Mouse (Mus musculus): Measurements from ENCODE around the gene Trim17.

Gene Trim17

DNA sequence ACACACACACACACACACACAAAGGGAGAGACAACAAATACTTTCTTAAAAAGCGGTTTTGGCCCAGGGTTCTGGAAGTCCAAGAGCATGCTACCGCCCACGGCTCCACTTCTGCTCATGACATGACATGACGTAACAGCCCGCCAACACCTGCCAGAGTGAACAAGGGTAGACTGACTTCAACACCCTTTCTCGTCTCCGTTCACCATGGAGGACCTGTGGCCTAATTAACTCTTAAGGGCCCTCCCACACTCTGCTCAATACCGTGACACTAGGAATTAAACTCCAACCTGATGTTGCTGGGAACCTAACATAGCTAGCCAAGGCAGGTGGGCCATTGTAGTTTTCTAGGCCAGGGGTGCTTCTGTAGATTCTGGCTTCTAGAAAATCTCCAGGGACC is 14.5 kb downstream of the Trim17 start:
- DNase-seq (ENCODE audit: low spot score), result no peak

DNA sequence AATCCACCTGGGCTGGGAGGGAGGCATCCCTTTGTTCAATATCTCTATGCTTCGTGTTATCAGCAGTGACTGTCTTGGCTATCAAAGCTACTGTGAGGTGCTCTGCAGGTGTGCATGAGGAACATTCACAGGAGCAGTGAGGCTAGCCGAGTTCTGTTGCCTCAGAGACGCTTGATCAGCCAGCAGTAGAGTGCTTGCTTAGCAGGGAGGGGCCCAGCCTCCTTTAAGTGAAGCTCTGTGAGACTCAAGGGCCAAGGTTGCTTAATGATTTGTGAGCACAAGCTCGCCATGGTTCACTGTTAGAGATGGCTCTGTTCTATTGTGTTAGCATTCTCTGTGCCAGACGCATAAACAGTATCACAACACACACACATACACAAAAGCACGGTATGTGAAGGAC is 15.2 kb downstream of the Trim17 start:
- DNase-seq (ENCODE audit: low spot score), result no peak

DNA sequence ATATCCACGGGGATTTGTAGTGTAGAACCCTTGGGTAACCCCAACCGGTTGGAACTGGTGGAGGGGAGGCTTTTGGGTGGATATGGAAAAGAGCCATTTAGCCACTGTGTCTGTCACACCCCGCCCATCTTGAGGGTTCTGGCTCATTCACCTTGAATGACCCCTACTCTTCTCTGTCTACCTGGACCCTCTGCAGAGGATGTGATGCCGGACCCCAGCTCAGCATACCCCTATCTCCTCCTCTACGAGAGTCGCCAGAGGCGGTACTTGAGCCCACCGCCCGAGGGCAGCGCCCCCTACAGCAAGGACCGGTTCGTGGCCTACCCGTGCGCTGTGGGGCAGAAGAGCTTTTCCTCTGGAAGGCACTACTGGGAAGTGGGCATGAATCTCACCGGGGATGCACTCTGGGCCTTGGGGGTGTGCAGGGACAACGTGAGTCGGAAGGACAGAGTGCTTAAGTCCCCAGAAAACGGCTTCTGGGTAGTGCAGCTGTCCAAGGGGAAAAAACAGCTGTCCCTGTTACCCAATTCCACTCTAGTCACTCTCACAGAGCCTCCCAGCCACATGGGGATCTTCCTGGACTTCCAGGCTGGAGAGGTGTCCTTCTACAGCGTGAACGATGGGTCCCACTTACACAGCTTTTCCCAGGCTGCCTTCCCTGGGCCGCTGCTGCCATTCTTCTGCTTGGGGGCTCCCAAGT is 16.5 kb downstream of the Trim17 start:
- no peak for DNase-seq (ENCODE audit: low spot score)

DNA sequence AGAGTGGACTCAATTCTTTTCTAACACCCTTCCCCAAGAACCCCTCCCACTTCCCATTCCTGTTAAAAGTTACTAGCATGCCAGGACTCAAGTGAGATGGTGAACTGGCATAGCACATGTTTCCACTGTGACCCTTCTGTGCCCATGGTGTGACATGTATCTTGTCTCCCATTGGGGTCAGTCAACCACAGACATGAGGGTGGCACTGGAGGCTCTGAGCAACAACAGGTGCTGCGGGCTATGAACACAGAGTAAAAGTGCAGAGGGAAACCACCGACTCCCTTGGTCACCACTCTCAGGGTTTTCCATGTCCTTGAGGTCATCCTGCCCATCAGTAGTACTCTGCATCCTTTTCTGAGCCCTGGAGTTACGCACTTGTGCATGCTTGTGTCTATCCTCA is 17.3 kb downstream of the Trim17 start:
- DNase-seq (ENCODE audit: low spot score), result no peak

DNA sequence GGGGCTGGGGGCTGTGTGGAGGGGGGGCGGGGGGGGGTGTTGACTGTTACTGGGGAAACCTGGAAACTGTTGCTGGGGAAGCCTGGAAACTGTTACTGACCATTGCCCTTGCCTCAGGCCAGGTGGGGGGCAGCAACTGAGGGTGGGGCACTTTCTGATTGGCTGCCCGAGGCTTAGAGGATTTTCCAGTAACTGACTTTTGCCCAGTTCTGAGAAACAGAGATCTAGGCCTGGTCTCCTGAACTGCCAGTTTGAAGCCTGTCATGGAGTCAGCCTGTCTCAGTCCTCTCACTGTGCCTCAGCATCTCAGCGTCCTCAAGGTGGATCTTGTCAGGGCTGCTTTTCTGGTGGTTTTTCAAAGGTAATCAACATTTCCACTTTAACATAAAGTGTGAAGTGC is 19.9 kb downstream of the Trim17 start:
- DNase-seq (ENCODE audit: low spot score), result no peak

DNA sequence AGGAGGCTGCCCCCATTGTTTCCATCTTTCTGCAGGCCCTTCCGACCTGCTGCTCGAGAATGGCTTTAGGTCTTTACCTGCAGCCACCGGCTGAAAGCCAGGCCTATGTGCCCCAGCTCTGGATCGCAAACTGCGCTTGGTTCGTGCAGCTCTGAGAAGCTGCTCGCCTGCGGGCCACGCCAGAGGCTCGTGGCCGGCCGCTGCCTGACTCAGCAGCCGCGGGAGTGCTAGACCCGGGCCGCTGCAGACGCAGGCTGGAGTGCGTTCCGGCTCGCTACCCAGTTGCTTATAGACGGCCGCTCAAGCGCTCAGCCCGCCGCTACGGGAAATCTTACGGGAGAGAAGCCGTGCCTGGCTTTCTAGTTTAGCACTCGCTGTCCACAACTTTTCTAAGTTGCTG is 22.7 kb downstream of the Trim17 start:
- no peak for DNase-seq (ENCODE audit: low spot score)

DNA sequence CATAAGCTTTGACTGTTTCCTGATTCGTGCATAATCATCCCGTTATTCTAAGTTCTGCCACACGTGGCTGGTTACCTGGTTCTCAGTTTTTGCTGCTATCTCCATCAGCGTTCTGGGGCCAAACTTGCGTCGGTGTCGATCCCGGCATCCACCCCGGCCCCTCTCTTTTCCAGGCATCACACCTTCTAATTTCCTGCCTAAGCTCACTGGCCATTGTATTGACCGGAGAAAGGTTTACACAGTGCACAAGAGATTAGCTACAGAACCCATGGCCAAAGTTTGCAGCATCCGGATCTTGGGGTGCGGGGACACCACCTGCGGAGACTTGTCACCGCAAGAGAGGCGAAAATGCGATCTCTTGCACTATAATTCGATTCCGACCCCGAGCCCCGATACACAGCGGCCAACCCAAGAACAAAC is 23.1 kb downstream of the Trim17 start:
- DNase-seq (ENCODE audit: low spot score), result no peak

DNA sequence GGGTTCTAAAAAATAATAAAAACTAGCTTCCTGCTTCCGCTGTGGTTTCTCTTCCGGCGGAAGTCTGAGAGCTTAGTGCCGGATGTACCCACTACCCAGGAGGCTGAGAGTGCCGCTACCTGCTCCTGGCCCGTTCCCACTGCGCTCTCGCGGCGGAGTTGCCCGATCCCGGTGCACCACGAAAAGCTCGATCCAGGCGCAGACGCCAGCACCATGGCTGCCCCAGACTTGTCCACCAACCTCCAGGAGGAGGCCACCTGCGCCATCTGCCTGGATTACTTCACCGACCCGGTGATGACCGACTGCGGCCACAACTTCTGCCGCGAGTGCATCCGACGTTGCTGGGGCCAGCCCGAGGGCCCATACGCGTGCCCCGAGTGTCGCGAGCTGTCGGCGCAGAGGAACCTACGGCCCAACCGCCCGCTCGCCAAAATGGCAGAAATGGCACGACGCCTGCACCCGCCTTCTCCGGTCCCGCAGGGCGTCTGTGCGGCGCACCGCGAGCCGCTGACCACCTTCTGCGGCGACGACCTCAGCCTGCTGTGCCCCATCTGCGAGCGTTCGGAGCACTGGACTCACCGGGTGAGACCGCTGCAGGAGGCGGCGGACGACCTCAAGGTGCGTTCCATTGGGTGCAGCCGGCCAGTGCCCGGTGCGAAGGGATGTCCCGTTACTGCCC is 23.7 kb downstream of the Trim17 start, which contains the start of gene Trim11:
Gene Trim11 (plus strand): TSS at position 67 of the 679 bp plus-strand sequence.
- DNase-seq (ENCODE audit: low spot score), result no peak

DNA sequence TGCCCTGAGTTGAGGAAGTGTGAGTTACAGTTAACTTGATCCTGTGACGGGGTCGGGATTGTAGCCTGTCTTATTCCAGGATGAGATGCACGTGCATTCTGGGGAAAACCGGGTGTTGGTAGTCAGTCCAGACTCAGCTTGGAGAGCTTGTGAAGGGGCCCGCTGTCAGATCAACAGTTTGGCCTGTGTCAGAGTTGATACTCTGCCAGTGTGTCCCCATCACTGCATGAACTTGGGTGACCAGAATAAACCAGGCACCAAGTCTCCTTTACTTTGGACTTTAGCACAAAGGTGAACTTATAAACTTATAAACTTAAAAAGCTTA is 24.2 kb downstream of the Trim17 start:
- no peak for DNase-seq (ENCODE audit: low spot score)

DNA sequence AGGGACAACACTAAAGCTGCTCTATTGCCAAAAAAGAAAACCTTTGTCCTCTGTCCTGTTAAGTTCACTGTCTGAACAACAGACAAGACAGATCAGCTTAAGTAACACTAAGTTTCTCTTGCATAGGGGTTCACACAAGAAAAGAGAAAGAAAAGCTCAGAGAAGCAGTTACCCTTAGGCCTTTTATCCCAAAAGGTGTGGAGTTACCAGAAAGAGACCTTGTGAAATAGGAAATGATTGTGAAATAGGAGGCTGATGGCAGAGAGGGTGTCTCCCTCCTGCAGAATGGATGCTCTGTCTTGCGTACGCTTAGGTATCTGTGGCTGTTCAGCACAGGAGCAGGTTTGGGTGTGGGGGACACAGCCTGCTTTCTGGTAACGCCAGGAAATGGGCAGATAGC is 24.7 kb downstream of the Trim17 start:
- no peak for DNase-seq (ENCODE audit: low spot score)

DNA sequence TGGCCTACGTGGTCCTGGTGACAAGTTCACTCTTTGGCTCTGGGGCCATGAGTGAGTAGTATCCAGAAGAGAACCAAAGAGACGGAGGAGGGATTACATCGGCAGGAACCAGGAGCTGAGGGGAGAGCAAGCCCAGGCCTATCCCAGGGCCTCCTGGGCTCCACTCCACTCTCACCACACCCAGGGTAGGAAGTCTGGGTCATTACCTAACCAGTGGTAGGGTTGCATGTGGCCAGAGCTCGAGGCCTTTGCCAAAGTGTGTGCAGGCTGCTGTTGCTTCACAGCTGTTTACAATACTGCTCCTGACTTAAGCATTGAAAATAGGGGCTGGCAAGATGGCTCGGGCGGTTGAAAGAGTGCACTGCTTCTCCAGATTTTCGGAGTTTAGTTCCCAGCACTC is 25.2 kb downstream of the Trim17 start:
- DNase-seq (ENCODE audit: low spot score), result no peak

DNA sequence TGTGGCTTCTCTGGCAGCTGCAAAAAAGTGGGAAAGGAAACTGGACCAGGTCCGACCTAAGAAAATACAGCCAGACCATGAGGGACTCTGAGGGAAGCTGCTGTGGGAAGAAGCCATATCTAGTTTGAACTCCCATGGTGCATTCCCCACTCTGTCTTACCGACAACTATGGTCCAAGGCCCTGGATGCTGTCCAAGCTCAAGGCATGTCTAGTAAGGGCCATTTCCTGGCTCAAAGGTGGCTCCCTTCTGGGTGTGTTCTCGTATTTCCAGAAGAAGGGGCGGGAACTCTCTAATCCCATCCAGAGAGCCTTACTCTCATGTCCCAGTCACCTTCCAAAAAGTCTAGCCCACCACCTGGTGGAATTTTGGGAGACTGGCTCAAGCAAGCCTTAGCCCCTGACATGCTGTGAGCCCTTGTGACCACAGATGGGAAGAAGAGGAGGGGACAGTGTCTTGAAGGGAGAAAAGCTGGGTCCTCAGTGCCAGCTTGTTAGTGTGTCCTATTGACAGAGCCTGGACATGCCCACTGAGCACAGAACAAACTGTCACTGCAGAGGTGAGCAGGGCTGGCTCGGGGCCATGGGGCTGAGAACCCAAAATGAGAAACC is 26.0 kb downstream of the Trim17 start:
- no peak for DNase-seq (ENCODE audit: low spot score)

DNA sequence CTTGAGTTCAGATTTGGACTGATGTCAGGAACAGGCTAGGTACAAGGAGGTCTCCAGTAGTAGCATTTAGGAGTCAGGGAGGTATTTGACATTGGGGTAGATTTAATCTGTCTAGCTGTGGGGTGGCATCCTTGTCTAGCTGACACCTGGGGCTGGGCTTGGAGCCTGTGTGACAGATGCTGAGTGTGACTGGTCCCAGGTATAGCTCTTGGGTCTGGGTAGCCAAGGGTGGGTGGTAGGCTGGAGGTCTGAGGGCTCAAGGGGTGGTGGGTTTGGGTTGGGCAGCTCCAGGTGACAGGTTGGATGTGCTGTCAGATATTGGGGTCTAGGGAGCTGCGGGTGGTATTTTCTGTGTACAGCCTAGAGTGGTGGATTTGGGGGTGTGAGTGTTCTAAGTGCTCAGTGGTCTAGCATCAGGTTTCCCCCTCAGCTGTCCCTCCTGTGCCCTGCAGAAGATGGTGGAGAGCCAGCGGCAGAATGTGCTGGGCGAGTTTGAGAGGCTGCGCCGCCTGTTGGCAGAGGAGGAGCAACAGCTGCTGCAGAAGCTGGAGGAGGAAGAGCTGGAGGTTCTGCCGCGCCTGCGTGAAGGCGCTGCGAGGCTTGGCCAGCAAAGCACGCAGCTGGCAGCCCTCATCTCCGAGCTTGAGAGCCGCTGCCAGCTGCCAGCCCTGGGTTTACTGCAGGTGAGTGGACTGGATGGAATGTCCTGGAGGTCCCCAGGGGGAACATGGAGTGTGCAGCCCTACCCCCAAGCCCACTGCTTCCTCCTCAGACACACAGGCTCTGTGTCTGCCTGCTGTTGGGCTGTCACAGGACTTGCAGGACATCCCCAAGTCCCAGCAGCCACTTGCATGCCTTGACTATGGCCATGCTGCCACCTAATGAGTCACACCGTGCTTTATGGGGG is 27.3 kb downstream of the Trim17 start:
- DNase-seq (ENCODE audit: low spot score), result no peak

DNA sequence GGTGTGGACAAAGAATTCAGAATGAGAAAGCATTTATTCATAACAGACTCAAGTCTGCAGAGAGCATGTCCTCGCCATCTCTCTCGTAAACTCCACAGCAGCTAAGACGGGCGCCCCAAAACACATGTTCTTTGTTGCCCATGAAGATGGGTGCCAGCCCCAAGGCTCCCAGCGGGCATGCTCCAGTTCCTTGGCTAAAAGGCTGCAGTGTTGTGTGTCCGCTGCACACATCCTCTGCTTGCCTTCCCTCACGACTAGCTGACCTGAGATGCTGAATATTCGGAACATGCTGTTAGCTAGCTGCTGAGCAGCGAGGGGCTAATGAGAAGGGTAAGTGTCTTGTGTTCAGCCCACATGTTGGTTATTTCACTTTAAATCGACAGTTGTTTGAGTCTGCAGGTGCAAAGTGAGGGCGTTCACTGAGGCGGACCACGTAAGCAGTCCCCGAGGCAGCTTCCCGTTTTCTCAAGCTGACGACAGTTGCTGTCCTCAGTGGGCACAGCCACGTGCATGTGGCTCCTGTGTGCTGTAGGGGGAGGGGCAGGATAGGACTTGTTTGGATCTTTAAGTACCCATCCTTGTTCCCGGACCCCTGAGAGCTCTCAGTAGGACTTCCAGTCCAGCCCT is 28.1 kb downstream of the Trim17 start:
- no peak for DNase-seq (ENCODE audit: low spot score)

DNA sequence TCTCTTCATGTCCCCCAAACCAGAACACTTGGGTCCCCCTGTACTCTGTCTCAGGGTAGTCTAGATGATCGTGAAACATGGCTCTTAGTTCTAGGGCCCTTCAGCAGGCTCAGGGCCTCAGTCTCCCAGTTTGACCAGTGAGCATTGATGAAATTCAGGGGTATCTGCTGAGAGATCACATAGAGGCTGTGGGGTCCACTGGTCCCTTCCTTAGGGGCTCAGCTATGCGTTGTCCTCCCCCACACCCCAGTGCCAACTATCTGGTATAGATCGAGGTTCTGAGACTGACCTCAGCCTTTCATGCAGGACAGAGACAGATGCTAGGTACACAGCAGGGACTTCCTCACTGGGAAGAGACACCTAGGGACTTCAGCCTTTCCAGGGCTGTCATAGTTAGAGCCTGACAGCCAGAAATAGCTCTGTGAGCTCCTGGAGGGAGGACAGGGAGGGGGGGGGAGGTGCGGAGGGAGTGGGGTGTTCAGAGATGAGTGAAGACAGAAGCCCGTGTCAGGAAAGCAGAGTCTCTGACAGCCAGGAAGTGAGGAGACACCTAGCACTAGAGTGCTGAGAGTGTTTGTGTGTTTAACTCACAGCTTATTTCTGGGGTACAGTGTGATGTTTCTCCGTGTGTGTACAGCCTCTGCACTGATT is 29.3 kb downstream of the Trim17 start:
- no peak for DNase-seq (ENCODE audit: low spot score)

DNA sequence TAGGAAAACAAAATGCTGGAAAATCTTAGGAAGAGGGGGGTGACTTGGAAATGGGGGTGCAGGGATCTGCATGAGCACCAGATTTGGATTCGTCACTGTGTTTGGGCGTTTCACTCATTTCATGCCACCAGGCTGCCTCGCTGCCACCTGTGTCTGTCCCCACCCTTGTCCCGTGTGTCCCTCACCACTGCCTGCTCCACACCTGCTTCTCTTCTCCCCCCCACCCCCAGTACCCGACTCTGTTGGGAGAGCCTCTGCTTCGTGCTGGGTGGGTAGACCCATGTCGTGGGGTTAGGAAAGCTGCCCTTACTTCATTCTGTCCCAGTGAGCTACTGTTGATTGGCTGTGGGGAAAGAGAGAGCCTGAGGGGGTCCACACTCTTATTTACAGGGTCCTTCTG is 30.2 kb downstream of the Trim17 start:
- no peak for DNase-seq (ENCODE audit: low spot score)

DNA sequence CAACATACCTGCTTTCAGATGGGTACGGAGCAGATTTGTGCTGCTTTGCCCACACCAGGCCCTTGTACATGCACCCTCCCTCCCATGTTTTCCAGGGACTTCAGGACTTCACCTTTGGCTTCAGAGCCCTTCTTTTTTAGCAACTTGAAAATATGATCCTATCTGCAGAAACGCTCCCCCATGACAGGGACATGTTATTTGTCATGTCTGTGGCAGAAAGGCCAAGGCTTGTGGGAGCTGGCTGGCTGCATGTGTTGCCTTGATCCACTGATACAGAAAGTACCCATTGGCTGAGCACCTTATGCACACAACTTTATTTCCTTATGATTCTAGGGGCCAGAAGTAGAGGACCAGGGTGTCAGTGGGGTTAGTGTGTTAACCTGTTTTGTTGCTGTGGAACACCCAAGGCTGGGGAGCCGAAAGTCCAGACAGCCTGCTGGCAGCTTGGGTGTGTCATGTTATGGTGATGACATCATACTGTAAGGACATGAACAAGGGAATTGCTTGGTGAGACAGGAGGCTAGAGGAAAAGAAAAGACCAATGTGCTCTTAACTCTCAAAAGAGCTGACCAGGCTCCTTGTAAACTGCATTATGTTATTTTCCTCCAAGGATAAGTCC is 30.9 kb downstream of the Trim17 start:
- no peak for DNase-seq (ENCODE audit: low spot score)

DNA sequence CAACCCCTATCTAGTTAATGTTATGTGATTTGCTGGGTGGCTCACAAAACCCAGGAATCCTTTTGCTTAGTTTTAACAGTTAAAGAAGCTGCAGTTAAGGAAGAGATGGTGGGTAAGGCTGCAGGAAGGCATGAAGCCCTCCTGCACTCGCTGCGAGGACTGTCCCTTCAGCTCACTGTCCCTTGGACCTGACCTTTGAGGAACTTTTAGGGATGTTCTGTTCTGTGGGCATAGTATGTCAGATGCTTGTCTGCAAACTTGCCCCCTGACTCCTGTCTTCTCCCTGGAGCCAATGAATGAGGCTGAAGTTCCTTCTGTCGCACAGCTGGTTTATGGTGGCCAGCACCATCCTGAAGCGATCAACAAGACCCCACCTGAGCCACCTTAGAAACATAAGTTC is 34.7 kb downstream of the Trim17 start:
- no peak for DNase-seq (ENCODE audit: low spot score)

DNA sequence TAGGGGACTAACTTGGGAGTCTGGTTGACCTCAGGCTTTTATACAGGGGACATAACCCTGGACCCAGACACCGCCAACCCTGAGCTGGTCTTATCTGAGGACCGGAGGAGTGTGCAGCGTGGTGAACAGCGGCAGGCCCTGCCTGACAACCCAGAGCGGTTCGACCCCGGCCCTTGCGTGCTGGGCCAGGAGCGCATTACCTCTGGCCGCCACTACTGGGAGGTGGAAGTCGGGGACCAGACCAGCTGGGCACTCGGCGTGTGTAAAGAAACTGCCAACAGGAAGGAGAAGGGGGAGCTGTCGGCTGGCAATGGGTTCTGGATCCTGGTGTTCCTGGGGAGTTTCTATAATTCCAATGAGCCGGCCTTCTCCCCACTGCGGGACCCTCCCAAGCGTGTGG is 35.7 kb downstream of the Trim17 start:
- DNase-seq (ENCODE audit: low spot score), result no peak

DNA sequence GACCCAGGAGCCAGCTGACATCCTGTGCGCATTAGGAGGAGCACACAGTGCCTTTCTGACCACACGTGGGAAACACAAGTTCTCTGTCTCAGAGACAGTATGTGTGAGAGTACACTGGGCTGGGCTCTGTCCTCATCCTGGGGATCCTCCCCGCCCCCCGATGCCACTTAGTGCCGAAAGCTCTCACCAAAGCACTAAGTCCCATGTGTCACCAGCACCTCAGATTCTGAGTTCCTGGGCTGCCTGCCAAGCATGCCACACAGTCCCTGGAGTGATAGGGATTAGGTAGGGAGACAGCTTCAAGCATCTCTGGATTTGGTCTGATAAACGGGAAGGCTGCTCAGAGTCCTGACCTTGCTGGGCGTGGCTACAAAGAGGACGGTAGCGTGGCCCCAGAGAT is 36.3 kb downstream of the Trim17 start:
- no peak for DNase-seq (ENCODE audit: low spot score)

DNA sequence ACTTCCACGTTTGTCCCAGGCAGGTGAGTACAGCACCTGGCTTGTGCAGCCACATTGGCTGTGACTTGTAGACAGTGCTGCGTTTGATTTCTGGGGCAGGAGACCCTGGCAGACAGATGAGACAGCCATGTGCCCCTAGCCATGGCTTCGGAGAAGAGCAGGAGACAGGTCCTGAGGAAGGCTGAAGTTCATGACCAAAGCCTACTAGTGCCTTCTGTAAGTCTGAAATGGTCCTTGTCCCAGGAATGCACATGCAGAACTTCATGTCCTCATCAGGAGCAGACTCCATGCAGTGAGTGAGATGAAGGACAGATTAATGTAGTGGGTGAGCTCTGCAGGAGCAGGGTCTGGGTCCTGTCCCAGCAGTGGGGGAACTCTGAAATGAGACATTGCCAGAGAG is 37.4 kb downstream of the Trim17 start:
- no peak for DNase-seq (ENCODE audit: low spot score)

All from urinary bladder, postnatal 10 days (tissue).